Mouse (Mus musculus) CD4-positive, CD25-positive, alpha-beta regulatory T cell (primary cell): ENCODE results near the gene Slc25a36. TPM values are rescaled to one million over a fixed set of nuclear protein-coding genes. Genes with fewer than 3 reads are reported as not detected.

Source experiments
- polyA plus RNA-seq: library from polyadenylated mRNA; unstranded; fragments of 100-300 nt; shearing (Covaris generic); gene quantifications from one replicate; pipeline ENCODE4 v1.2.1, GENCODE M21; 2017

Slc25a36 gene
- 72.2 TPM for polyA plus RNA-seq

GRCm38 (mm10) chr9:97110571-97111390 is at the start of gene Slc25a36:
Slc25a36 (minus strand) TSS chr9:97111157.

Other genes starting within 250 kb of the Slc25a36 start
- gene Pxylp1, start 218.5 kb downstream of the Slc25a36 start, polyA plus RNA-seq: 10.7 TPM
- not detected for gene Spsb4, start 92.3 kb downstream of the Slc25a36 start, polyA plus RNA-seq